Mouse (Mus musculus) kidney, adult 11 months (tissue): ENCODE measurements around the gene Ganc.

ENCODE experiments used
- DNase-seq: peaks from one replicate; pipeline ENCODE4 v3.0.0; 2022

Gene Ganc

GRCm38 (mm10) chr2:120503094-120503493 lies 99.4 kb downstream of the Ganc start:
- DNase-seq: no peak

GRCm38 (mm10) chr2:120503992-120504391 lies 100.3 kb downstream of the Ganc start:
- DNase-seq: no peak
